Mouse (Mus musculus): ENCODE data around the gene Gm29094.

Gene Gm29094

DNA sequence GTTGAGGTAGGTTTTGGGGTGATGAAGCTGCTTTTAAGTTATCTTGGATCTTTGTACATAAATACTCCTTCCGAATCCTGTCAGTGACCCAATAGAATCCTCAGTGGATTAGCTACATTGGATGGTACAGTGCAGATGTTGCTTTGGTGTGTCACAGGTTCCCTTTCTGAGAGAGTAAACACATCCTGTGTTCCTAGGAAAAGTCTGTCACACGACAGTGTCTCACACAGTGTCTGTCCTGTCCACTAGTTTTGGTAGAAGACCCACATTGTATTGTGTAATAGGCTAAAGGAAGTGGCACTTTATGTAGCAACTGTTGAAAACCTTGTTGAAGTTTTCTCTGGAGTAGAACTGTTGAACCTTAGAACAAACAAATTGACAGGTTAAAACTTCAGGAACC is 54.2 kb downstream of the Gm29094 start:
- no peak for DNase-seq

DNA sequence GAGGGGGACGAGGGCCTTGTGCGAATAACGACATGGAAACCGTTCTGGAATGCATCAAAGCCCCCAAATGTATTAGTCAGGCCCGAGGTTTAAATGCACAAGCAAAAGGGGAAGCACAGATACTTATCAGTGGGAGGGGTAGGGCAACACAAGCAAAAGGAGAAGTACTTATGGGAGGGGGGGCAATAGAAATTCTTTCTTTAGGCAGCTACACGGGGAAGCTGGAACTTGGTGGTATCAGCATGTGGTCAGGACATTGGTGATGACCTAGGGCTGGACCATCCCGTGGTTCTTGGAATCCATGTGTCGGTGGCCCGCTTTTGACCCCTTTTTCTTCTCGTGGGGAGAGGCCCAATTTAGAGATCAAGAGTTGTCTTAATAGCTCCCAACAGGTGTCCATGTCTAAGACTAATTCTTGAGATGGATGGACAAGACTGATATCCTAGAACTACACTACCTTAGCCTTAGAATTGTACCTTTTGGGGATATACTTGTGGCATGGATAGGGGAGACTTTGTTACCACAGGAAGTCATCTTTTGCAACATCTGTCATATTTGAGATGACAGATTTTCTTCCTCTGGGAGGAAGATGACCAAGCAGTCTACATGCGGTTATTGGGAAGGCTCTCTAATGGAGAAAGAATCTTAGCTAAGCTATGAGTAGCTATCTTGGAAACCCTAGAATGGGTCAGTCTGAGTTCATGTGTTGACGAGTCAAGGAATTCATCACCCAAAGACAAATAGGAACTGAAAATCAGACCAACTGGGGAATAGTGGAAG is 57.6 kb downstream of the Gm29094 start:
- DNase-seq: no peak

DNA sequence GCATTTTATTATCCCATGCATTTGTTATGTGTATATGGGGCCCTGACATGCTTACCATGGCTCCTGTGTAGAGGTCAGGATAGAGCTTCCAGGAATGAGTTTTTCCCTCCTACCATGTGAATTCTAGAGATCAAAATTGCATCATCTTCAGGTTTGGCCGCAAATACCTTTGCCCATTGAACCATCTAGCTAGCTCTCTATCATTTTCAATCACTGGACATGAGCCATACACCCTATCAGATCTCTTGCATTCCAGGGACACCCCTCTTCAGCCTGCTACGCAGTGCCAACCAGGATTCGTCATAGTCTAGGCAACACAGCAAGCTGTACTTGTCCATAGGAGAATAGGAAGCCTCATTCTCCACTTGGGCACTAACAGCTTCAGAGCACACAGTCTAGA is 64.8 kb downstream of the Gm29094 start:
- no peak for DNase-seq

DNA sequence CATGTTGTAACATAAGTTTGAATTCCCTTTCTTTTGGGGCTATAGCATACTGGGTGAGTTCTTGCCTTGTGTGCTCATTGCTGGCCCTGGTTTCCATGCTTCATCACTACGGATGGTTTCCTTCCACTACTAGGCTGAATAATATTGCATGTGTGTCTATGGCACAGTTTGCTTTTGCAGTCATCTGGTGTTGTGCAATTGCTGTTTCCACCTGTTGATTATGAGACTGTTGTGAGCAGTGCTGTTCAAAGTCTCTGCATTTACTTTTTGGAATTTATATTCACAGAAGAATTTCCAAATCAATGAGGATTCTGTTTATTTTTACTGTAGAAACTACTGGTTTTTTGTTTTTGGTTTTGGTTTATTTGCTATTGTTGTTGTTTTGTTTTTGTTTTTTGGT is 65.4 kb downstream of the Gm29094 start:
- DNase-seq: no peak

Data from cerebellum, adult 18-20 months (tissue).